Mouse (Mus musculus): Measurements from ENCODE around the gene Igfbp7. TPM values are rescaled to one million over a fixed set of nuclear protein-coding genes. Genes with fewer than 3 reads are reported as not detected.
"Not testable (repeated sequence)": the region's sequence is repeated elsewhere in the genome, so short reads cannot be mapped to it uniquely, and the experiment has no call there.

Igfbp7 gene
- polyA plus RNA-seq, 1 experiment from 2014 or later, result 30.2 TPM

DNA sequence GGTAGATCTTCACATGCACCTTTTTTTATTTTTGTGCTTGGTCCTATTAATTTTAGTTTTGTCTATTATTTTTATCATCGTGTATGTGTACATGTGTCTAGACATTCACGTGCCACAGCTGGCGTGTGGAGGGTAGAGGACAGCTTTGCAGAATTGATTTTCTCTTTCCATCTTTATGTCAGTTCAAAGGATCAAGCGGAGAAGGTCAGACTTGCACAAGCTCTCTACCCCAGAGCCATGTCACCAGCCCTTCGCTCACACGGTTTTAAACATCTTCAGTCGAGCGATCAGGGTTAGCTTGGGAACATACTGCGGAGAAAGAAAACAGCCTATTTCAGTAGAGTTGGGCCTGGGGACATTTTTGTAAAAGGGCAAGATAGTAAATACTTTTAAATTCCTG lies 23.2 kb upstream of the Igfbp7 start:
- WGBS, result 78% methylated on average over 9 of the region's 9 CpGs
- no peak overlapping the region for H3K4me3 ChIP-seq
- H3K4me1 ChIP-seq, result no peaks in the 10 kb centered on the region
- no peaks in the 10 kb centered on the region for H3K36me3 ChIP-seq
- no peaks in the 10 kb centered on the region for H3K9me3 ChIP-seq
- no peak overlapping the region for H3K27ac ChIP-seq (replicated peaks)
- no peak overlapping the region for H3K4me2 ChIP-seq
- no peak overlapping the region for H3K9ac ChIP-seq
- ATAC-seq (ENCODE audit: extremely low read depth, insufficient number of reproducible peaks, low FRiP score, low TSS enrichment), result no peak
- no peaks in the 10 kb centered on the region for H3K27me3 ChIP-seq (replicated peaks)

DNA sequence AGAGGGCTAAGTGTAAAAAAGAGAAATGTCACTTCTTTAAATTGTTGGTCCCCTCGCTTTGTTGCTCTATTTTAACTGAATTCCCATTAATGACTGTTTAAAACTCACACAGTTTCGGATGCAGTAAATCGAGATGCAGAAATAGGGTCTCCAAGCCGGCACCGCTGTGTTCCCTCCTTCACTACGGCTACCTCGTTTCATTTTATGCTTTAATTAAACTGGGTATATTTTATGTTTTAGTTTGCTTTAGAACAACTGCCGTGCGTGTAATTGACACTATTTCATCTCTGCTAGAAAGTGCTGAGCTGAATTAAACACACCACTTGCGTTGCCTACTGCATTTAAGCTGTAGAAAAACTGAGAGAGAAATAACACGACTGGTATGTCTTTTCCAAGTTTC lies 22.6 kb upstream of the Igfbp7 start:
- 82% methylated on average over 11 of the region's 11 CpGs for WGBS

DNA sequence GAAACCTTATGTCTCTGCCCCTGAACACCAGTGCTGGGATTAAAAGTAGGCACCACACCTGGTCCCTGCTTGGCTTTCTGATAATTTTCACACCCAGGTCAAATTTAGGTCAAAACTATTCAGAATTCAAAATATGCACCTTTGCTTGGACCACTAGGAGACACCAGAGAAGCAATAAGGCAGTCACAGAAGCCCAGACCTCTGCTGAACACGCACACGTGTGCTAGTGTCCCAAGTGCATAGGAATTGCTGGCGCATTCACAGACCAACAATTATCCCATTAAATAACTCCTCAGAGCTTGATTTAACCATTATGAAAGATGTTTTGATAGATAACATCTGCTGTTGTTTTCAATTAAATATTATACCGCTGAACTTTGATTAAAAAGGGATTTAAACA lies 22.2 kb upstream of the Igfbp7 start:
- Histone ChIP-seq H3K27me3 (replicated peaks) (no peaks in the 10 kb centered on the region), H3K4me1 (no peaks in the 10 kb centered on the region), H3K27ac (replicated peaks) (no peak overlapping the region), H3K36me3 (no peaks in the 10 kb centered on the region), H3K9me3 (no peaks in the 10 kb centered on the region), H3K4me2 (no peak overlapping the region), H3K4me3 (no peak overlapping the region), H3K9ac (no peak overlapping the region)
- WGBS, result 88% methylated on average over 4 of the region's 4 CpGs
- no peak for ATAC-seq (ENCODE audit: extremely low read depth, insufficient number of reproducible peaks, low FRiP score, low TSS enrichment)

More for the DNA sequence above, 22.6 kb upstream of the Igfbp7 start:
- no peak overlapping the region for H3K4me2 ChIP-seq
- no peak overlapping the region for H3K9ac ChIP-seq
- no peaks in the 10 kb centered on the region for H3K9me3 ChIP-seq
- no peak overlapping the region for H3K4me3 ChIP-seq
- no peaks in the 10 kb centered on the region for H3K27me3 ChIP-seq (replicated peaks)
- no peak for ATAC-seq (ENCODE audit: extremely low read depth, insufficient number of reproducible peaks, low FRiP score, low TSS enrichment)
- no peaks in the 10 kb centered on the region for H3K4me1 ChIP-seq
- H3K36me3 ChIP-seq, result no peaks in the 10 kb centered on the region
- H3K27ac ChIP-seq (replicated peaks), result no peak overlapping the region

DNA sequence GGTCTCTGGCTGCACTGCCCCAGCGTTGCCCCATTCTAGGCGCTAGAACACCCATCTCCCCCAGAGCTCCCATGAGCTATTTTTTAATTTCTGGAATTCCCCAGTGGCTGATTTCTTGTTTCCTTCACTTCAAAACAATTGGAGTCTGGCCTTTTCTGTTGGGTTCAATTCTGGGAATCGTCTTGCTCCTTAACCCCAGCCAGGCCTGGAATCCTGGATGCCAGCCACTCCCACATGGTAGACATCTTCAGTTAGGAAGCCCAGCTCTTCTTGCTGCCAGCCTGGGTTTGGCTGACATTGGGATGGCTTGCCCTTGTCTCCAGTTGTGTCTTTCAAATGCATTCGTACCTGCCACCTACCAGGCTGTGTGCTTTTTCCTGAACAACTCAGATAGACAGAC lies 20.7 kb upstream of the Igfbp7 start:
- Histone ChIP-seq H3K4me3 (no peak overlapping the region), H3K9me3 (no peaks in the 10 kb centered on the region), H3K4me1 (no peaks in the 10 kb centered on the region), H3K36me3 (no peaks in the 10 kb centered on the region), H3K4me2 (no peak overlapping the region), H3K27me3 (replicated peaks) (no peaks in the 10 kb centered on the region), H3K9ac (no peak overlapping the region), H3K27ac (replicated peaks) (no peak overlapping the region)
- WGBS, result 70% methylated on average over 4 of the region's 4 CpGs
- no peak for ATAC-seq (ENCODE audit: extremely low read depth, insufficient number of reproducible peaks, low FRiP score, low TSS enrichment)

DNA sequence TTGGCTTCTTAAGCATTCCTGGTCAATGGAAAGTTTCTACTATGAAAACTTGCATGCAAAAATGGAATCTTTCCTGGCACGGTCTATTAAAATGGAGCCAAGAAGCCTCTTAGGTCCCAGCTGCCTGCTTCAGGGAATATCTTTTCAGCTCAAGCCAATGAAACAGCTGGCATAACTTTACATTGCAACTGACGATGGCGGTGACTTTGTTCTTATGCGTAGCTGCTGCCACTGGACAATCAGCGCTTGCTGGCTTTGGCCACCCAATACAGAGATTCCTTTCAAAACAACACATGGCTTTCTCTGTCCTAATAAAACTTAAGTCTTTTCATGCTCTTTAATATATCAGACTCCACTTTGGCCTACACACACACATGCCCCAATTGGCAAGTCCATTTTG lies 20.1 kb upstream of the Igfbp7 start:
- Histone ChIP-seq H3K4me2 (no peak overlapping the region), H3K4me1 (no peaks in the 10 kb centered on the region), H3K9ac (no peak overlapping the region), H3K9me3 (no peaks in the 10 kb centered on the region), H3K27me3 (replicated peaks) (no peaks in the 10 kb centered on the region), H3K4me3 (no peak overlapping the region), H3K36me3 (no peaks in the 10 kb centered on the region), H3K27ac (replicated peaks) (no peak overlapping the region)
- WGBS, result 86% methylated on average over 5 of the region's 5 CpGs
- no peak for ATAC-seq (ENCODE audit: extremely low read depth, insufficient number of reproducible peaks, low FRiP score, low TSS enrichment)

DNA sequence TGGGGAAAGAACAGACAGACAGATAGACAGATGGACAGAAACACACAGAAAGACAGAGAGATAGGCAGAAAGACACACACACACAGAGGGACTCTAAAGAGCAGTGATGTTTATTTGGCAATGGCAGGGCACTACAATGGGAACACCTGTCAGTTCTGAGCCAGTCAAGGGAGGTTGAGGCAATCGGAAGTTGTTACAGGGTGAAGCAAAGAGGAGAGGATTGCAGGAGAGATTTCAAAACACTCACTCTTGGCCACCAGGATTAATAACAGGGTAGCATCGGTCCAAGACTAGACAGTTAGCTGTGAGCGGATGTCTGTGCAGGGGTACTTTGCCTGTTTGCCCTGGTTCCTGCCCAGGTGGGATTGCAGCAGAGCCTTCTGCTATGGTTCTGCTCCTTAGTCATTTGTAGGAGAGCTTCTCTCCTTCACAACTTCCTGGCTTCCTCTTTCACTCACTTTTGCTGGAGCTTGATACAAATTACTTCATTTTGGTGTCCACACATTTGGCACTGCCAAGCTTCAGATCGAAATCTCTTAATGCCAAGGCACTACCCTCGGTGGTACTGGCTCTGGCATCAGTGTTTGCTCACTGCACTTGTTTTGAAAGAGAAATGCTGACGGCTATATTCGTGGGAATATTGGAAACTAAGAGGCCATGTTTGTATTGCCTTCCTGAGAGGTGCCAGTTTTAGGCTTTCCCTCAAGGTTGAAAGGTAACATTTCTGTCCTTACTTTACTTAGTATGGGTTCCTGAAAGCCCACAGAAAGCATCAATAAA lies 18.1 kb upstream of the Igfbp7 start:
- no peak for ATAC-seq (ENCODE audit: extremely low read depth, insufficient number of reproducible peaks, low FRiP score, low TSS enrichment)
- Histone ChIP-seq H3K36me3 (no peaks in the 10 kb centered on the region), H3K27ac (replicated peaks) (no peak overlapping the region), H3K27me3 (replicated peaks) (no peaks in the 10 kb centered on the region), H3K4me3 (no peak overlapping the region), H3K9ac (no peak overlapping the region), H3K9me3 (no peaks in the 10 kb centered on the region; the same call in 1 of the 2 replicates), H3K4me1 (no peaks in the 10 kb centered on the region), H3K4me2 (no peak overlapping the region)
- 66% methylated on average over 7 of the region's 7 CpGs for WGBS

DNA sequence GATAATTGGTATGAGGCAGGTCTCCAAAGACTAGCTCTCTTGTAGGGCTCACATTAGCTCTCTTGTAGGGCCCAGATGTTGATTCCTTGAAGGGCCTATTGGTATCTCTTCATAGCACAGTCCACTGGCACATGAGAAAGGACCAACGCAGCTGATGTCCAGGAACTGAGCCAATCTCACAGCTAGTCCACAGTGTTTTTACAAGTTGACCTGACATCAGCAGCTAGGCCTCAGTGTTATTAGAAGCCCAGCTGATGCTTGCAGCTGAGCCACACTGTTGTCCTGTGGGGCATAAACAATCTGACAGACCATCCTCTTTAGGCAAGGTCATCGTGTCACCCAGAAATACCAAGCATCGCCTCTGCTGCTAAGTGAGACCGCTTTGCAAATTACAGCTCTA lies 11.7 kb upstream of the Igfbp7 start:
- not testable (repeated sequence) for H3K36me3 ChIP-seq; H3K4me2 ChIP-seq; H3K27me3 ChIP-seq (replicated peaks); H3K4me1 ChIP-seq; H3K4me3 ChIP-seq; ATAC-seq (ENCODE audit: extremely low read depth, insufficient number of reproducible peaks, low FRiP score, low TSS enrichment); H3K27ac ChIP-seq (replicated peaks); H3K9me3 ChIP-seq; H3K9ac ChIP-seq
- WGBS, result 35% methylated on average over 4 of the region's 4 CpGs

DNA sequence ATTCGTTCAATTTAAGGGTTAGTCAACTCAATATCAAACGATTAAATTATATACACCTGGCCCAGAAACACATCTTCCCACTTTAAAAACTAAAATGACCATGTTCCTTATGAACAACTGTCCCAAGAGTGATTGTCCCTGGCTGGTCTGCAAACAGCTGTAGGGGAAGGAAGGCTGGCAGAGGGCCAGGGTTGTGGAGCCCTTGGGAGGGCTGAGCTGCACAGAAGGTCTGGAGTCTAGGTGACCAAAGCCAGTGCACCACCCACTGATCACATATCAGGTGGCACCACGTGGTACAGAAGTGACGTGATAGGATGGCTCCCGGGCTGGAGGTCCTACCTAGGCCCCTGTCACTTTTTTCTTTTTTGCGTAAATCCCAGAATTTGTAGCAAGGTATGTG lies 8.2 kb upstream of the Igfbp7 start:
- 81% methylated on average over 6 of the region's 6 CpGs for WGBS
- Histone ChIP-seq H3K4me3 (no peak overlapping the region), H3K27me3 (replicated peaks) (no peaks in the 10 kb centered on the region), H3K4me2 (no peak overlapping the region), H3K36me3 (no peaks in the 10 kb centered on the region), H3K9me3 (no peaks in the 10 kb centered on the region), H3K9ac (no peak overlapping the region), H3K27ac (replicated peaks) (no peak overlapping the region), H3K4me1 (no peaks in the 10 kb centered on the region)
- no peak for ATAC-seq (ENCODE audit: extremely low read depth, insufficient number of reproducible peaks, low FRiP score, low TSS enrichment)

DNA sequence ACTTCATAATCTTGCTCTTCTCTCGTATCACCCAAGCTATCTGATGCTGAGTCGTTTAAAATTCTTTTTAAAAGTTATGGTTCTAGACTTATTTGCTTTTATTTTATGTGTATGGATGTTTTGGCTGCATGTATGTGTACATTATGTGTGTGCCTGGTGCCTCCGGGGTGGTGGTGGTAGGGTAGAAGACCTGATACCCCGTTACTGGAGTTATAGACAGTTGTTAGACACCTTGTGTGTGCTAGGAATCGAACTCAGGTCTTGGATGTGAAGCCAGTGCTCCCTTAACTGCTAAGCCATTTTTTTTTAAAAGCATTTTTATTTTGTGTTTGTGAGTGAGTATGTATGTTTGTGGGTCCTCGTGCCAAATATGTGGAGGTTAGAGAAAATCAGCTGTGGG lies 689 bp upstream of the Igfbp7 start:
- peaks cover 13% of the 10 kb centered on the region for H3K4me1 ChIP-seq
- H3K27ac ChIP-seq (replicated peaks), result no peak overlapping the region
- 80% methylated on average over 6 of the region's 6 CpGs for WGBS
- H3K9me3 ChIP-seq, result 0 out of 2 replicates have a peak, but pooled peaks cover 3% of the 10 kb centered on the region
- H3K4me3 ChIP-seq, result no peak overlapping the region
- no peaks in the 10 kb centered on the region for H3K36me3 ChIP-seq
- H3K4me2 ChIP-seq, result no peak overlapping the region
- no peak for ATAC-seq (ENCODE audit: extremely low read depth, insufficient number of reproducible peaks, low FRiP score, low TSS enrichment)
- H3K27me3 ChIP-seq (replicated peaks), result peaks cover 43% of the 10 kb centered on the region
- no peak overlapping the region for H3K9ac ChIP-seq

DNA sequence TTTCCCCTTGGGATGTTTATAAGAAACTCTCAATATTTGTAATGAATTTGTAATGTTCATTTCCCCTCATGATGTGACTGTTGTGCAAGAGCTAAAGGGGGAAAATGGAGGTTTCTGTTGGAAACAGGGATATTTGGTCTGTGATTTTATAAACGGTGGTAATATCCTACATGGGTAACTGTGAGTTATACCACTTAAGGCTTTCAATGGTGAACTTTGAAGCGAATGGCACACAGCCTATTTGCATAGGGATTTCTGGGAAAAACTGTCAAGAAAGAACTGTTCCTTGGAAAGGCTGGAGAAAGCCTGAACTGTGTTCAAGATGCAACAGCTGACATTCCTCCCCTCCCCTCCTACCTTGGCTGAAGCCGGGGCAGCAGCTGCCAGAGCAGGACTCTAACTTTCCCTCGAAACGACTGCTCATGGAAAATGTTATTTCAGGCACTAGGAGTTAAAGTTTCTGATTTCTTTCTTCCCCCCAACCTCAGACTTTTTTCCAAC lies 1.4 kb downstream of the Igfbp7 start:
- peak overlapping the region; percentile 33 for H3K27ac ChIP-seq (replicated peaks)
- H3K4me2 ChIP-seq, result peak overlapping the region; percentile 97
- peaks cover 46% of the 10 kb centered on the region for H3K27me3 ChIP-seq (replicated peaks)
- 36% methylated on average over 5 of the region's 5 CpGs for WGBS
- 0 out of 2 replicates have a peak, but pooled peaks cover 3% of the 10 kb centered on the region for H3K9me3 ChIP-seq
- H3K36me3 ChIP-seq, result no peaks in the 10 kb centered on the region
- H3K4me3 ChIP-seq, result peak overlapping the region; percentile 71
- peaks cover 30% of the 10 kb centered on the region for H3K4me1 ChIP-seq
- no peak overlapping the region for H3K9ac ChIP-seq
- ATAC-seq (ENCODE audit: extremely low read depth, insufficient number of reproducible peaks, low FRiP score, low TSS enrichment), result no peak

DNA sequence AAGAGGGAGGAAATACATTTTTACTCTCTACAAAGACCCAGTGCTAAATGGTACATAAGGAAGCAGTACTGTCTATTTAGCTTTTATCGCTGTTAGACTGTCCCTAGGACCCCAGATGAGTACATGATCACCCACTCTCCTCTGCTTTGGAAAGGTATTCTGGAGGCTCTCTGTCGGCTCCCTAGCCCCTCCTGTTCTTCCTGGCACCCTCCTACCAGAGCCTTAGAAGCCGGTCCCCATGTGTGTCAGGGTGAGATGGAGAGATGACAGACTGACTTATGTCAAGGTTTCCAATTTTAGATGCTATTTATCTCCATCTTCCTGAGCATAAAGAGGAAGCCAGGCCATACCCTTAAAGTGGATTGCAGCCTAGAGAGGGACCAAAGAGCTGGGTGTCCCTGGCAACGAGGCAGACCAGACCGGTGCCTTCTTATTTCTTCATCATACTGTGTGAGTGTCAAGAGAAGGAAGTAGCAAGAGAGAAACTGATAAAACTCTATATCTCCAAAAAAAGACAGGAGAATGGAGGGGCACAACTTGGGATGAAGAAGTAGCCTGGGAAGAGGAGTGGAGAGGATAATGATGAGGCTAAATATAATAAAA lies 2.3 kb downstream of the Igfbp7 start:
- H3K4me3 ChIP-seq, result no peak overlapping the region
- 41% methylated on average over 5 of the region's 5 CpGs for WGBS

More for the DNA sequence above, 2.3 kb downstream of the Igfbp7 start:
- Histone ChIP-seq H3K9me3 (0 out of 2 replicates have a peak, but pooled peaks cover 3% of the 10 kb centered on the region), H3K9ac (no peak overlapping the region), H3K27ac (replicated peaks) (no peak overlapping the region), H3K27me3 (replicated peaks) (peaks cover 53% of the 10 kb centered on the region), H3K4me2 (no peak overlapping the region), H3K36me3 (no peaks in the 10 kb centered on the region), H3K4me1 (peaks cover 37% of the 10 kb centered on the region)
- 0 out of 2 replicates have a peak, but pooled peaks have one; percentile 25 for ATAC-seq (ENCODE audit: extremely low read depth, insufficient number of reproducible peaks, low FRiP score, low TSS enrichment)
